Mouse (Mus musculus) cortical plate, adult 2 months (tissue): Measurements from ENCODE around the gene Man1a.

Experiments
- CTCF ChIP-seq: fragments of 200-500 bp; IDR thresholded peaks from 2 replicates; pipeline ENCODE4 v1.5.1; 2011; ENCODE audit warnings: mild to moderate bottlenecking, control low read depth, low read length; ENCODE audit not compliant: insufficient read depth; ENCODE audit errors: extremely low read depth
- POLR2A ChIP-seq: fragments of 200-500 bp; IDR thresholded peaks from 2 replicates; pipeline ENCODE4 v1.6.1; 2011; ENCODE audit warnings: mild to moderate bottlenecking, low read length, control low read depth; ENCODE audit not compliant: insufficient read depth; ENCODE audit errors: extremely low read depth

DNA sequence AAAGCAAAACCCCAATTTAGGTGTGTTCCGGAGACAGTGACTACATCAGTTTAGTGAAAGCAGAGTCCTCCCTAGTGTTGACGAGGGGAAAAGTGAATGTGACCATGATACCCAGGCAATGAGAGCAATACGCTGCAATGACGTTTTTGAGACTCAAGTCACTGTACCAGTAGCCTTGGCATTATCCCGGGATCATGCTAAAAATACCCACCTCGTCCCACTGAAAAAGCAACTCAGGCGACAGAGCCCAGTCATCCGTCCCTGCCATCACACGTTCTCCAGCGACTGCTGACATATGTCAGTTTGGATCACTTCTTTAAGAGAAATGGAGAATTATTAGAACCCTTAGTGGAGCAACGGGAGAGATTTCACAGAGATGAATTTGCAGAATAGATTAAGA is 13.6 kb downstream of the Man1a start:
- TF ChIP-seq CTCF (no peak), POLR2A (no peak)
